Mouse (Mus musculus): ENCODE measurements at regions not wholly inside any gene's neighbourhood (a gene's known extent, or its start where the extent isn't known, plus 50 kb on each side); places are given as distances from the start of the nearest gene placed in this dataset.

- no peak for DNase-seq
- TF ChIP-seq CTCF (IDR thresholded peaks at IDR 0.05; ENCODE audit: borderline replicate concordance, insufficient read depth, low read depth, low read length) (no peak), POLR2A (IDR thresholded peaks at IDR 0.05; ENCODE audit: borderline replicate concordance, insufficient read depth, low read length) (no peak)
- Histone ChIP-seq H3K4me3 (replicated peaks; ENCODE audit: insufficient read depth, low read depth, low read length) (no peak overlapping the region), H3K4me1 (ENCODE audit: control insufficient read depth, insufficient read depth, low read length) (no peaks in the 10 kb centered on the region), H3K27me3 (ENCODE audit: control insufficient read depth, insufficient read depth, low read length) (no peaks in the 10 kb centered on the region), H3K27ac (ENCODE audit: insufficient read depth, low read length) (no peak overlapping the region)
- WGBS: 29% methylated on average over 1 of the region's 1 CpGs
Observed at GRCm38 (mm10) chr8:101697948-101698347, 1087.5 kb downstream of the Cdh11 start.

GRCm38 (mm10) chr8:101690901-101691300, 1094.5 kb downstream of the Cdh11 start:
- Histone ChIP-seq H3K27ac (ENCODE audit: insufficient read depth, low read length) (no peak overlapping the region), H3K4me1 (ENCODE audit: control insufficient read depth, insufficient read depth, low read length) (no peaks in the 10 kb centered on the region), H3K4me3 (replicated peaks; ENCODE audit: insufficient read depth, low read depth, low read length) (no peak overlapping the region), H3K27me3 (ENCODE audit: control insufficient read depth, insufficient read depth, low read length) (no peaks in the 10 kb centered on the region)
- WGBS: 69% methylated on average over 1 of the region's 1 CpGs
- DNase-seq: no peak
- TF ChIP-seq POLR2A (IDR thresholded peaks at IDR 0.05; ENCODE audit: borderline replicate concordance, insufficient read depth, low read length): no peak
- no peak for TF ChIP-seq CTCF (IDR thresholded peaks at IDR 0.05; ENCODE audit: borderline replicate concordance, insufficient read depth, low read depth, low read length)

GRCm38 (mm10) chr8:101668921-101669320, 1116.5 kb downstream of the Cdh11 start:
- Histone ChIP-seq H3K4me3 (replicated peaks; ENCODE audit: insufficient read depth, low read depth, low read length) (no peak overlapping the region), H3K27me3 (ENCODE audit: control insufficient read depth, insufficient read depth, low read length) (no peaks in the 10 kb centered on the region), H3K27ac (ENCODE audit: insufficient read depth, low read length) (no peak overlapping the region), H3K4me1 (ENCODE audit: control insufficient read depth, insufficient read depth, low read length) (no peaks in the 10 kb centered on the region)
- WGBS: 49% methylated on average over 2 of the region's 2 CpGs
- no peak for DNase-seq
- TF ChIP-seq CTCF (IDR thresholded peaks at IDR 0.05; ENCODE audit: borderline replicate concordance, insufficient read depth, low read depth, low read length): no peak
- TF ChIP-seq POLR2A (IDR thresholded peaks at IDR 0.05; ENCODE audit: borderline replicate concordance, insufficient read depth, low read length): no peak

GRCm38 (mm10) chr8:101662874-101663273, 1122.6 kb downstream of the Cdh11 start:
- H3K4me1 ChIP-seq (ENCODE audit: control insufficient read depth, insufficient read depth, low read length): no peaks in the 10 kb centered on the region
- H3K27me3 ChIP-seq (ENCODE audit: control insufficient read depth, insufficient read depth, low read length): no peaks in the 10 kb centered on the region
- H3K27ac ChIP-seq (ENCODE audit: insufficient read depth, low read length): no peak overlapping the region
- WGBS: 72% methylated on average over 2 of the region's 2 CpGs
- TF ChIP-seq CTCF (IDR thresholded peaks at IDR 0.05; ENCODE audit: borderline replicate concordance, insufficient read depth, low read depth, low read length): no peak
- TF ChIP-seq POLR2A (IDR thresholded peaks at IDR 0.05; ENCODE audit: borderline replicate concordance, insufficient read depth, low read length): no peak
- no peak overlapping the region for H3K4me3 ChIP-seq (replicated peaks; ENCODE audit: insufficient read depth, low read depth, low read length)
- DNase-seq: no peak

- no peak for TF ChIP-seq POLR2A (IDR thresholded peaks at IDR 0.05; ENCODE audit: borderline replicate concordance, insufficient read depth, low read length)
- TF ChIP-seq CTCF (IDR thresholded peaks at IDR 0.05; ENCODE audit: borderline replicate concordance, insufficient read depth, low read depth, low read length): no peak
- DNase-seq: no peak
- H3K27ac ChIP-seq (ENCODE audit: insufficient read depth, low read length): no peak overlapping the region
- no peaks in the 10 kb centered on the region for H3K27me3 ChIP-seq (ENCODE audit: control insufficient read depth, insufficient read depth, low read length)
- H3K4me3 ChIP-seq (replicated peaks; ENCODE audit: insufficient read depth, low read depth, low read length): no peak overlapping the region
- no peaks in the 10 kb centered on the region for H3K4me1 ChIP-seq (ENCODE audit: control insufficient read depth, insufficient read depth, low read length)
- 59% methylated on average over 2 of the region's 2 CpGs for WGBS
Observed at GRCm38 (mm10) chr8:101655292-101655691, 1130.2 kb downstream of the Cdh11 start.

- 42% methylated on average over 1 of the region's 1 CpGs for WGBS
- Histone ChIP-seq H3K4me3 (replicated peaks; ENCODE audit: insufficient read depth, low read depth, low read length) (no peak overlapping the region), H3K4me1 (ENCODE audit: control insufficient read depth, insufficient read depth, low read length) (no peaks in the 10 kb centered on the region), H3K27ac (ENCODE audit: insufficient read depth, low read length) (no peak overlapping the region), H3K27me3 (ENCODE audit: control insufficient read depth, insufficient read depth, low read length) (no peaks in the 10 kb centered on the region; the same call in 1 of the 2 replicates)
- no peak for TF ChIP-seq POLR2A (IDR thresholded peaks at IDR 0.05; ENCODE audit: borderline replicate concordance, insufficient read depth, low read length)
- TF ChIP-seq CTCF (IDR thresholded peaks at IDR 0.05; ENCODE audit: borderline replicate concordance, insufficient read depth, low read depth, low read length): no peak
- DNase-seq: no peak
Observed at GRCm38 (mm10) chr8:101628816-101629215, 1156.6 kb downstream of the Cdh11 start.

- Histone ChIP-seq H3K27ac (ENCODE audit: insufficient read depth, low read length) (no peak overlapping the region), H3K27me3 (ENCODE audit: control insufficient read depth, insufficient read depth, low read length) (no peaks in the 10 kb centered on the region), H3K4me3 (replicated peaks; ENCODE audit: insufficient read depth, low read depth, low read length) (no peak overlapping the region), H3K4me1 (ENCODE audit: control insufficient read depth, insufficient read depth, low read length) (no peaks in the 10 kb centered on the region)
- 16% methylated on average over 1 of the region's 1 CpGs for WGBS
- TF ChIP-seq CTCF (IDR thresholded peaks at IDR 0.05; ENCODE audit: borderline replicate concordance, insufficient read depth, low read depth, low read length) (no peak), POLR2A (IDR thresholded peaks at IDR 0.05; ENCODE audit: borderline replicate concordance, insufficient read depth, low read length) (no peak)
- DNase-seq: peak in 1 of 2 experiments; percentile 23
Observed at GRCm38 (mm10) chr8:101621941-101622340, 1163.5 kb downstream of the Cdh11 start.

- no peaks in the 10 kb centered on the region for H3K27me3 ChIP-seq (ENCODE audit: control insufficient read depth, insufficient read depth, low read length)
- no peak overlapping the region for H3K27ac ChIP-seq (ENCODE audit: insufficient read depth, low read length)
- no peak overlapping the region for H3K4me3 ChIP-seq (replicated peaks; ENCODE audit: insufficient read depth, low read depth, low read length)
- no peaks in the 10 kb centered on the region for H3K4me1 ChIP-seq (ENCODE audit: control insufficient read depth, insufficient read depth, low read length)
- DNase-seq: no peak
- TF ChIP-seq CTCF (IDR thresholded peaks at IDR 0.05; ENCODE audit: borderline replicate concordance, insufficient read depth, low read depth, low read length): no peak
- no peak for TF ChIP-seq POLR2A (IDR thresholded peaks at IDR 0.05; ENCODE audit: borderline replicate concordance, insufficient read depth, low read length)
Observed at GRCm38 (mm10) chr8:101591115-101591514, 1194.3 kb downstream of the Cdh11 start.

Measured in cerebellum, adult 2 months (tissue).